12 mouse cellular contexts compared by ENCODE assay signal in genomic region chr5:104344526-104345240, GRCm38 (mm10). TPM values are rescaled to one million over a fixed set of nuclear protein-coding genes. Genes with fewer than 3 reads are reported as not detected.
DNase-seq lines count a peak whose midpoint lies in the region; ATAC-seq and TF ChIP-seq lines count a peak whose summit lies in the region.
"Had no signal": no experiment of that assay in that cellular context is flagged by ENCODE, and none has a peak within 500 bp of the region (broad histone marks: within the 10 kb centered on the region; RNA-seq: fewer than 3 reads in every experiment).

No protein-coding gene starts in this region.

- 64% methylated on average over 9 of the region's 9 CpGs for WGBS in heart, adult 2 months
- 82% methylated on average over 9 of the region's 9 CpGs for WGBS in thymus, adult 2 months
- WGBS in kidney, postnatal 0 days = 74% methylated on average over 9 of the region's 9 CpGs
- 77% methylated on average over 9 of the region's 9 CpGs for WGBS in forebrain, embryonic 10.5 days

- H3K27me3 ChIP-seq in heart, adult 2 months (ENCODE audit: control insufficient read depth, insufficient read depth, low read length) = no peaks in the 10 kb centered on the region; the same call in 1 of the 2 replicates
- H3K27me3 ChIP-seq in thymus, adult 2 months (ENCODE audit: control insufficient read depth, insufficient read depth, low read length) = no peaks in the 10 kb centered on the region
- no peaks in the 10 kb centered on the region for H3K27me3 ChIP-seq in kidney, postnatal 0 days (ENCODE audit: insufficient read depth, low read length)
- no peaks in the 10 kb centered on the region for H3K27me3 ChIP-seq in forebrain, embryonic 10.5 days (ENCODE audit: poor library complexity, severe bottlenecking)
- H3K27me3 ChIP-seq: neural tube, embryonic 12.5 days had no signal

- DNase-seq in heart, adult 2 months = no peak
- DNase-seq in heart, postnatal 36 days = no peak
- DNase-seq in thymus, postnatal 4 days = peak; percentile 8
- no peak for DNase-seq in thymus, adult 2 months
- peak; percentile 64 for DNase-seq in kidney, postnatal 0 days (ENCODE audit: low spot score)
- no peak for DNase-seq in thymus, postnatal 0 days (ENCODE audit: low spot score)
- no peak for DNase-seq in forebrain, embryonic 10.5 days (ENCODE audit: extremely low spot score, low spot score)
- DNase-seq: layer of hippocampus, postnatal 36 days had no signal

- TF ChIP-seq EP300 in heart, adult 2 months (IDR thresholded peaks at IDR 0.05; ENCODE audit: insufficient read depth, low read depth, low read length) = no peak

- H3K27ac ChIP-seq in heart, adult 2 months = no peak overlapping the region; the same call in 1 of the 2 replicates
- H3K27ac ChIP-seq in thymus, adult 2 months (ENCODE audit: control insufficient read depth, insufficient read depth, low read length) = no peak overlapping the region
- no peak overlapping the region for H3K27ac ChIP-seq in kidney, postnatal 0 days
- H3K27ac ChIP-seq in forebrain, embryonic 10.5 days = no peak overlapping the region
- H3K27ac ChIP-seq: heart, embryonic 13.5 days; neural tube, embryonic 12.5 days had no signal

- H3K4me1 ChIP-seq in heart, adult 2 months (ENCODE audit: control insufficient read depth, insufficient read depth, low read length) = peaks cover 2% of the 10 kb centered on the region; the same call in 1 of the 2 replicates
- H3K4me1 ChIP-seq in thymus, adult 2 months (replicated peaks; ENCODE audit: control insufficient read depth, insufficient read depth, low read length) = no peaks in the 10 kb centered on the region
- H3K4me1 ChIP-seq in kidney, postnatal 0 days (replicated peaks; ENCODE audit: insufficient read depth, low read length) = no peaks in the 10 kb centered on the region
- peaks cover 5% of the 10 kb centered on the region; the same call in 1 of the 2 replicates for H3K4me1 ChIP-seq in forebrain, embryonic 10.5 days
- H3K4me1 ChIP-seq: heart, embryonic 13.5 days; neural tube, embryonic 12.5 days had no signal

- intact Hi-C loops in heart, adult 2 months (cut with DNase I) = loop anchor here (1.0 to 5.0 kb wide), 2 partner anchors 88 to 102 kb away; no protein-coding TSS in a partner anchor
- intact Hi-C loops in heart, postnatal 36 days (cut with DNase I) = loop anchor here (1.0 to 5.0 kb wide), 2 partner anchors 88 to 102 kb away; no protein-coding TSS in a partner anchor

- TF ChIP-seq CTCF in heart, adult 2 months (IDR thresholded peaks at IDR 0.05) = peak; percentile 74
- TF ChIP-seq CTCF in thymus, adult 2 months (IDR thresholded peaks at IDR 0.05; ENCODE audit: borderline replicate concordance, control insufficient read depth, extremely low read depth, insufficient read depth, low read length, poor library complexity) = no peak
- TF ChIP-seq CTCF in kidney, postnatal 0 days (IDR thresholded peaks at IDR 0.05; ENCODE audit: low read depth) = peak; percentile 70

- no peak for ATAC-seq in kidney, postnatal 0 days (replicated peaks; ENCODE audit: low FRiP score, low read depth)
- no peak for ATAC-seq in activated CD4-positive, CD25-positive, alpha-beta regulatory T cell, adult 4 months

- no peaks in the 10 kb centered on the region for H3K36me3 ChIP-seq in heart, adult 2 months (ENCODE audit: control insufficient read depth, insufficient read depth, low read length)
- H3K36me3 ChIP-seq in thymus, adult 2 months (ENCODE audit: control insufficient read depth, insufficient read depth, low read length) = no peaks in the 10 kb centered on the region
- H3K36me3 ChIP-seq in kidney, postnatal 0 days (ENCODE audit: insufficient read depth, low read length) = no peaks in the 10 kb centered on the region
- H3K36me3 ChIP-seq in forebrain, embryonic 10.5 days (replicated peaks) = no peaks in the 10 kb centered on the region
- H3K36me3 ChIP-seq: heart, embryonic 13.5 days; neural tube, embryonic 12.5 days had no signal

- no peaks in the 10 kb centered on the region for H3K79me2 ChIP-seq in heart, adult 2 months (replicated peaks; ENCODE audit: control insufficient read depth, insufficient read depth, low read length)

- H3K4me2 ChIP-seq in kidney, postnatal 0 days (ENCODE audit: low read length) = no peak overlapping the region
- H3K4me2 ChIP-seq: heart, embryonic 13.5 days; neural tube, embryonic 12.5 days had no signal

- H3K9me3 ChIP-seq in kidney, postnatal 0 days (replicated peaks; ENCODE audit: low read length) = no peaks in the 10 kb centered on the region
- no peaks in the 10 kb centered on the region for H3K9me3 ChIP-seq in forebrain, embryonic 10.5 days
- H3K9me3 ChIP-seq: heart, embryonic 13.5 days; neural tube, embryonic 12.5 days had no signal

- no peak for TF ChIP-seq POLR2A in heart, adult 2 months (IDR thresholded peaks at IDR 0.05; ENCODE audit: insufficient read depth, low read depth, low read length)
- no peak for TF ChIP-seq POLR2A in thymus, adult 2 months (IDR thresholded peaks at IDR 0.05; ENCODE audit: control insufficient read depth, extremely low read depth, insufficient read depth, low read length, poor library complexity)

- H3K9ac ChIP-seq in heart, adult 2 months (ENCODE audit: low read depth, low read length) = no peak overlapping the region
- H3K9ac ChIP-seq in kidney, postnatal 0 days (ENCODE audit: low read depth, low read length) = no peak overlapping the region
- H3K9ac ChIP-seq: heart, embryonic 13.5 days; neural tube, embryonic 12.5 days had no signal

- H3K4me3 ChIP-seq in heart, adult 2 months = no peak overlapping the region
- H3K4me3 ChIP-seq in thymus, adult 2 months (ENCODE audit: control insufficient read depth, insufficient read depth, low read length) = no peak overlapping the region
- no peak overlapping the region for H3K4me3 ChIP-seq in kidney, postnatal 0 days (replicated peaks; ENCODE audit: low read depth, low read length)
- no peak overlapping the region for H3K4me3 ChIP-seq in forebrain, embryonic 10.5 days
- H3K4me3 ChIP-seq: heart, embryonic 13.5 days; neural tube, embryonic 12.5 days had no signal

RNA-seq across cellular contexts. Expression of gene Mepe, which starts 19.6 kb away (rescaled TPM):
- not detected for total RNA-seq in heart, adult 2 months (2021)
- polyA plus RNA-seq in heart, adult 2 months (2012; rRNA removed) = not detected in 2 replicates
- total RNA-seq in heart, postnatal 36 days (2021) = not detected
- polyA plus RNA-seq in thymus, adult 2 months (2012; rRNA removed) = not detected in 2 replicates
- polyA plus RNA-seq in kidney, postnatal 0 days (2015; fragmentation: Nextera tagmentation; extraction: Ambion mirVana) = not detected in 2 replicates
- not detected for polyA plus RNA-seq in activated CD4-positive, CD25-positive, alpha-beta regulatory T cell, adult 4 months (2017; shearing (Covaris generic))
- not detected in 2 replicates for polyA plus RNA-seq in thymus, postnatal 0 days (2015; fragmentation: Nextera tagmentation; extraction: Ambion mirVana)
- polyA plus RNA-seq in forebrain, embryonic 10.5 days (2016; fragmentation: Nextera tagmentation; extraction: Ambion mirVana) = not detected in 2 replicates
- total RNA-seq: layer of hippocampus, postnatal 36 days had no signal
- polyA plus RNA-seq: heart, embryonic 13.5 days; neural tube, embryonic 12.5 days; testis, adult 2 months had no signal

RNA-seq across cellular contexts. Expression of gene Ibsp, which starts 45.7 kb away (rescaled TPM):
- total RNA-seq in heart, adult 2 months (2021) = not detected
- polyA plus RNA-seq in heart, adult 2 months (2012; rRNA removed) = 0.12 TPM in 1 of 2 replicates, not detected in the other
- total RNA-seq in heart, postnatal 36 days (2021) = not detected
- polyA plus RNA-seq in thymus, adult 2 months (2012; rRNA removed) = 0.05 and 0.09 TPM in 2 replicates
- polyA plus RNA-seq in kidney, postnatal 0 days (2015; fragmentation: Nextera tagmentation; extraction: Ambion mirVana) = not detected in 2 replicates
- polyA plus RNA-seq in activated CD4-positive, CD25-positive, alpha-beta regulatory T cell, adult 4 months (2017; shearing (Covaris generic)) = not detected
- 0.19 and 0.40 TPM in 2 replicates for polyA plus RNA-seq in thymus, postnatal 0 days (2015; fragmentation: Nextera tagmentation; extraction: Ambion mirVana)
- not detected in 2 replicates for polyA plus RNA-seq in forebrain, embryonic 10.5 days (2016; fragmentation: Nextera tagmentation; extraction: Ambion mirVana)
- polyA plus RNA-seq: neural tube, embryonic 12.5 days had no signal

Comparison
In these comparisons a context has a peak if more than half of its experiments do, and no peak if none do; other contexts are left out.
1. DNase-seq: peak in thymus, postnatal 4 days (single experiment) and kidney, postnatal 0 days (single experiment); none in heart, adult 2 months (0 of 2), heart, postnatal 36 days (0 of 2), thymus, adult 2 months (single experiment), thymus, postnatal 0 days (single experiment) and forebrain, embryonic 10.5 days (single experiment).